Mouse (Mus musculus) heart, postnatal 0 days (tissue): Measurements from ENCODE around the gene Bmpr1a. TPM values are rescaled to one million over a fixed set of nuclear protein-coding genes. Genes with fewer than 3 reads are reported as not detected.
A peak's percentile ranks its signal among the peaks of the same experiment; 100 is the strongest.

Source experiments
- ATAC-seq: fragments of 200-750 bp; cut with Nextera tagmentation; 2 replicates; pipeline ENCODE4 v1.8.0; 2017; ENCODE audit warnings: low read depth, moderate number of reproducible peaks, moderate library complexity; ENCODE audit not compliant: insufficient read depth
- DNase-seq: peaks from one replicate; pipeline ENCODE4 v3.0.0-alpha.2; 2016; ENCODE audit warnings: low spot score
- H3K27ac ChIP-seq: fragments of 300-500 bp; sonication (generic); 2 replicates; pipeline ENCODE4 v1.5.1; 2014; ENCODE audit warnings: low read depth, mild to moderate bottlenecking
- H3K27me3 ChIP-seq: fragments of 300-500 bp; sonication (generic); 2 replicates; pipeline ENCODE4 v1.6.1; 2014; ENCODE audit warnings: low read length, mixed read lengths; ENCODE audit not compliant: control insufficient read depth, insufficient read depth
- H3K36me3 ChIP-seq: fragments of 300-500 bp; sonication (generic); replicated peaks from 2 replicates; pipeline ENCODE4 v1.6.1; 2014; ENCODE audit warnings: low read length, mixed read lengths; ENCODE audit not compliant: control insufficient read depth, insufficient read depth
- H3K4me1 ChIP-seq: fragments of 300-500 bp; sonication (generic); 2 replicates; pipeline ENCODE4 v1.6.1; 2014; ENCODE audit warnings: antibody characterized with exemption; ENCODE audit not compliant: control insufficient read depth, insufficient read depth
- H3K4me2 ChIP-seq: fragments of 300-500 bp; sonication (generic); 2 replicates; pipeline ENCODE4 v1.6.1; 2014; ENCODE audit warnings: low read depth, mild to moderate bottlenecking, low read length, moderate library complexity
- H3K4me3 ChIP-seq: fragments of 300-500 bp; sonication (generic); 2 replicates; pipeline ENCODE4 v1.5.1; 2014; ENCODE audit warnings: low read depth, low read length
- H3K9ac ChIP-seq: fragments of 300-500 bp; sonication (generic); replicated peaks from 2 replicates; pipeline ENCODE4 v1.6.1; 2014; ENCODE audit warnings: low read depth, low read length, mixed read lengths
- H3K9me3 ChIP-seq: fragments of 300-500 bp; sonication (generic); replicated peaks from 2 replicates; pipeline ENCODE4 v1.6.1; 2016; ENCODE audit warnings: low read length; ENCODE audit not compliant: control insufficient read depth
- CTCF ChIP-seq: IDR thresholded peaks from 2 replicates; pipeline ENCODE4 v1.5.1; 2016; ENCODE audit warnings: antibody characterized with exemption, control low read depth, low read depth
- EP300 ChIP-seq: IDR thresholded peaks from 2 replicates; pipeline ENCODE4 v1.6.1; 2016; ENCODE audit warnings: antibody characterized with exemption, low read depth
- WGBS: fragments of 180-500 bp; shearing (Covaris S2); extraction: QIAGEN DNeasy Blood & Tissue Kit; methylation state at CpG from one replicate; pipeline ENCODE4 v1.1.7; 2014; 5-methylcytosine and 5-hydroxymethylcytosine counted together
- polyA plus RNA-seq: library from polyadenylated mRNA; unstranded; fragments of >200 nt; fragmentation: Nextera tagmentation; extraction: Ambion mirVana; gene quantifications from 2 replicates; pipeline ENCODE4 v1.2.1, GENCODE M21; 2015
- total RNA-seq: library from RNA; depleted of rRNA; stranded (reverse); fragments of >200 nt; gene quantifications from 2 replicates; pipeline ENCODE4 v1.2.3, GENCODE M21; 2014; ENCODE audit warnings: low replicate concordance

Bmpr1a gene
- total and polyA plus RNA-seq, 2 experiments from 2014 or later = 38.6 to 130 TPM

DNA sequence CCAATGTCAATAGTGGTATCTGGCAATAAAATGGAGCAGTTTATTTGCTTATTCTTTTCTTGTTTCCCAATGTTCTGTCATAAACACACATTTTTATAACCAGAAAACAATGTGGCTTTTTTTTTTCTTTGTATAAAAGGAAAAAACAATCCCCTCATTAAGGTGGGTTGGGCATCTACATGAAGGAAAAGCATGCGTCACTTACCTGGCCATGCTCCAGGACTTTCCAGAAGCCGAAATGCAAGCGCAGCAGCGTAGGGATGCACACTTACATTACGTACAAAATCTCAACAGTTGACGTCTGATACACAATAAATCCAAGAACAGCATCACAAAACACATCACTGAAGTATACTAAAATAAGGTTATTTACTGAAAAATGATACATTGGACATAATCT lies 92.4 kb downstream of the Bmpr1a start:
- WGBS = 86% methylated on average over 6 of the region's 6 CpGs
- Histone ChIP-seq H3K4me1 (no peaks in the 10 kb centered on the region), H3K27me3 (no peaks in the 10 kb centered on the region), H3K4me2 (no peak overlapping the region), H3K36me3 (peaks cover 76% of the 10 kb centered on the region), H3K9me3 (no peaks in the 10 kb centered on the region), H3K9ac (no peak overlapping the region), H3K4me3 (no peak overlapping the region), H3K27ac (no peak overlapping the region)
- DNase-seq = no peak
- TF ChIP-seq EP300 (no peak), CTCF (no peak)
- ATAC-seq = no peak

DNA sequence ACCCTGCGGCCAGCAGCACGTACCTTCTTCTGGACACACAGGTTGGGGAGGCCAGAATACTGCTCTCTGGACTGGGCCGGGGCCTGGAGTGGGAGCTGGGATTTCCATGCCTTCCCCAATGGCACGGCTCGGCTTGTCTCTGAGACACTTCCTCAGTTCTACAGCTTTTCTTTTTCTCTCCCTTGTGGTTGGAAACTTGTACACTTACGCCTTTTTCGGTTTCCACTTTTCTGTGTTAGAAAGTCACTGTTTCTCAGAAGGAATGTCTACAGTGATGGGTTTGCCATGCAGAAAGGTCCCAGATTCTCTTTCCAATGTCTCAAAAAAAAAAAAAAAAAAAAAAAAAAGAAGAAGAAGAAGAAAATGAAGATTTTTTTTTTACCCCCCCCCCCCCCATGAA lies 99.7 kb downstream of the Bmpr1a start:
- no peak overlapping the region for H3K4me2 ChIP-seq
- no peaks in the 10 kb centered on the region for H3K4me1 ChIP-seq
- H3K27me3 ChIP-seq = no peaks in the 10 kb centered on the region
- 96% methylated on average over 7 of the region's 7 CpGs for WGBS
- no peak for ATAC-seq
- H3K9ac ChIP-seq = no peak overlapping the region
- TF ChIP-seq CTCF (no peak), EP300 (no peak)
- no peak for DNase-seq
- no peaks in the 10 kb centered on the region for H3K9me3 ChIP-seq
- peaks cover 56% of the 10 kb centered on the region for H3K36me3 ChIP-seq
- no peak overlapping the region for H3K4me3 ChIP-seq
- peak overlapping the region; percentile 32; the same call in 1 of the 2 replicates for H3K27ac ChIP-seq

DNA sequence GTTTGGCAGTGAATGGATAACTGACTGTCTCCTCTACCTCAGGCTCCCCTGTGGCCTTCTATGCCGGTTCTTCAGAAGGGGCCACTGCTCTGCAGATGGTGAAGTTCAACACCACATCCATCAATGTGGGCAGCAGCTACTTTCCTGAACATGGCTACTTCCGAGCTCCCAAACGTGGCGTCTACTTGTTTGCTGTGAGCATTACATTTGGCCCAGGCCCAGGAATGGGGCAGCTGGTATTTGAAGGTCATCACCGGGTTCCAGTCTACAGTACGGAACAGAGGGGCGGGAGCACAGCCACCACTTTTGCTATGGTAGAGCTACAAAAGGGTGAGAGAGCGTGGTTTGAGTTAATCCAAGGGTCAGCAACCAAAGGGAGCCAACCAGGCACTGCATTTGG lies 100.3 kb downstream of the Bmpr1a start:
- no peaks in the 10 kb centered on the region for H3K4me1 ChIP-seq
- no peak overlapping the region for H3K4me2 ChIP-seq
- 31% methylated on average over 8 of the region's 8 CpGs for WGBS
- H3K4me3 ChIP-seq = no peak overlapping the region
- DNase-seq (peak; percentile 46), ATAC-seq (peak; percentile 64)
- H3K9ac ChIP-seq = no peak overlapping the region
- no peaks in the 10 kb centered on the region for H3K27me3 ChIP-seq
- TF ChIP-seq CTCF (no peak), EP300 (no peak)
- H3K36me3 ChIP-seq = peaks cover 52% of the 10 kb centered on the region
- H3K27ac ChIP-seq = peak overlapping the region; percentile 32; the same call in 1 of the 2 replicates
- no peaks in the 10 kb centered on the region for H3K9me3 ChIP-seq

DNA sequence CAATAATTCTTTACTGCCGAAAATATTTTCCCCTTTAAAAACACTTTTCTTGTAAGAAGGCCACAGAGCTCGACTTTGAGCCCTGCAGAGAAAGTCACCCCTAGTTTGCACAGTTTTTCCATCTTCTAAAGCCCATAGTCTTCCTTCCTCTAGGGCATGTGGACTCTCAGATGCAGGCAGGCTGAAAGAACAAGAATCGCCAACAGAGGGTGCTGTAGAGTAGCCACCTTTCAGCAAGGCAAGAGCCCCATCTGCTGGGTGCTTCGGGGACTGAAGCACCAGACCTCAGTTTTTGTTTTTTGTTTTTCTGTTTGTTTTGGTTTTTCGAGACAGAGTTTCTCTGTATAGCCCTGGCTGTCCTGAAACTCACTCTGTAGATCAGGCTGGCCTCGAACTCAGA lies 102.0 kb downstream of the Bmpr1a start:
- Histone ChIP-seq H3K27ac (no peak overlapping the region), H3K9me3 (no peaks in the 10 kb centered on the region), H3K36me3 (peaks cover 38% of the 10 kb centered on the region), H3K4me1 (no peaks in the 10 kb centered on the region), H3K27me3 (no peaks in the 10 kb centered on the region), H3K4me2 (no peak overlapping the region), H3K9ac (no peak overlapping the region), H3K4me3 (no peak overlapping the region)
- ATAC-seq (no peak), DNase-seq (peak; percentile 60)
- TF ChIP-seq EP300 (no peak), CTCF (peak; percentile 97)
- 47% methylated on average over 6 of the region's 6 CpGs for WGBS

DNA sequence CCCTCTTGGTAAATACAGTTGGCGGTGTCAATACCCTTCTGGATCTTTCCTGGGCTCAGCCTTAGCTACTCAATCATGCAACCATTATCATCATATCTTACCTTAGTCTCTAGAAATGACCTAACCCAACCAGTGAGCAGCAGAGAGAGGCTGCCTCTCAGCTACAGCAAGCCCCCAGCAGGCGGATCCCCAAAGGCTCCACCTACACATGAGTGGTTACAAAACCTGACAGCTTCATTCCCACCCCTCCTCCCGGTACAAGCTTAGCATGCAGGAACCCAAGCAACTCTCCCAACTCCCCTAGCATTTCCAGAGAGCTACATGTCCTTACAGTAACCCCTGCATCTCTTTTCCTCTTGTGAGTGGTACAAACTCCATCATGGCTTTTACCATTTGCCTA lies 103.1 kb downstream of the Bmpr1a start:
- 88% methylated on average over 3 of the region's 3 CpGs for WGBS

DNA sequence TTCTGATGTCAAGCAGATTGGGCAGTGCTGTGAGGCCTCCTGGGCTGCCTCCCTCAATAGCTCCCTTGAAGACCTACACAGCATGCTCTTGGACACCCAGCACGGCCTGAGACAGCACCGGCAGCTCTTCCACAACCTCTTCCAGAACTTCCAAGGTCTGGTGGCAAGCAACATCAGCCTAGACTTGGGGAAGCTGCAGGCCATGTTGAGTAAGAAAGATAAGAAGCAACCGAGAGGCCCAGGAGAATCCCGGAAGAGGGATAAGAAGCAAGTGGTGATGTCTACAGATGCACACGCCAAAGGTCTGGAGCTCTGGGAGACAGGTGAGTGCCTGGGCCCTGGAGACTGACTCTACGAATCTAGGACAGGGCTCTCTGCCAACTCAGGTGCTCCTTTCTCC lies 103.8 kb downstream of the Bmpr1a start:
- no peaks in the 10 kb centered on the region for H3K27me3 ChIP-seq
- 83% methylated on average over 6 of the region's 6 CpGs for WGBS

More for the DNA sequence above, 103.1 kb downstream of the Bmpr1a start:
- H3K27me3 ChIP-seq = no peaks in the 10 kb centered on the region
- peaks cover 27% of the 10 kb centered on the region for H3K36me3 ChIP-seq
- no peak overlapping the region for H3K9ac ChIP-seq
- no peak overlapping the region for H3K27ac ChIP-seq
- no peaks in the 10 kb centered on the region for H3K4me1 ChIP-seq
- no peak for ATAC-seq
- no peaks in the 10 kb centered on the region for H3K9me3 ChIP-seq
- no peak for DNase-seq
- TF ChIP-seq EP300 = no peak
- no peak overlapping the region for H3K4me2 ChIP-seq
- no peak overlapping the region for H3K4me3 ChIP-seq

More for the DNA sequence above, 103.8 kb downstream of the Bmpr1a start:
- no peaks in the 10 kb centered on the region for H3K4me1 ChIP-seq
- no peak overlapping the region for H3K9ac ChIP-seq
- H3K36me3 ChIP-seq = peaks cover 20% of the 10 kb centered on the region
- no peak overlapping the region for H3K27ac ChIP-seq
- no peak for DNase-seq
- ATAC-seq = no peak
- H3K9me3 ChIP-seq = no peaks in the 10 kb centered on the region
- no peak overlapping the region for H3K4me2 ChIP-seq
- TF ChIP-seq EP300 (no peak), CTCF (no peak)
- H3K4me3 ChIP-seq = no peak overlapping the region
